Mouse (Mus musculus): Measurements from ENCODE around the gene Rnf113a1. TPM values are rescaled to one million over a fixed set of nuclear protein-coding genes. Genes with fewer than 3 reads are reported as not detected.
A peak's percentile ranks its signal among the peaks of the same experiment; 100 is the strongest.
"Not testable (repeated sequence)": the region's sequence is repeated elsewhere in the genome, so short reads cannot be mapped to it uniquely, and the experiment has no call there.

Gene Rnf113a1
- polyA plus RNA-seq, 2 experiments, result 7.7 to 10.2 TPM

GRCm38 (mm10) chrX:37161169-37161568 is 29.9 kb upstream of the Rnf113a1 start:
- 80% methylated on average over 10 of the region's 10 CpGs for WGBS
- H3K27me3 ChIP-seq (ENCODE audit: control insufficient read depth, insufficient read depth, low read length), result no peaks in the 10 kb centered on the region
- no peak for DNase-seq (ENCODE audit: low spot score)
- TF ChIP-seq POLR2A (IDR thresholded peaks at IDR 0.05; ENCODE audit: borderline replicate concordance, extremely low read depth, insufficient read depth, insufficient read length), result no peak
- no peak overlapping the region for H3K4me2 ChIP-seq (replicated peaks; ENCODE audit: low read depth, low read length, severe bottlenecking)
- no peaks in the 10 kb centered on the region for H3K9me3 ChIP-seq (ENCODE audit: control insufficient read depth, low read length)
- H3K36me3 ChIP-seq (ENCODE audit: control insufficient read depth, insufficient read depth, low read length), result no peaks in the 10 kb centered on the region
- no peak overlapping the region for H3K4me3 ChIP-seq (replicated peaks; ENCODE audit: low read length)
- no peak overlapping the region for H3K9ac ChIP-seq (ENCODE audit: low read depth, low read length, severe bottlenecking)
- no peaks in the 10 kb centered on the region for H3K4me1 ChIP-seq (ENCODE audit: control insufficient read depth, insufficient read depth, low read length)
- no peak overlapping the region for H3K27ac ChIP-seq (replicated peaks; ENCODE audit: low read depth, low read length)
- no peak for ATAC-seq (ENCODE audit: low FRiP score, low read depth)

DNA sequence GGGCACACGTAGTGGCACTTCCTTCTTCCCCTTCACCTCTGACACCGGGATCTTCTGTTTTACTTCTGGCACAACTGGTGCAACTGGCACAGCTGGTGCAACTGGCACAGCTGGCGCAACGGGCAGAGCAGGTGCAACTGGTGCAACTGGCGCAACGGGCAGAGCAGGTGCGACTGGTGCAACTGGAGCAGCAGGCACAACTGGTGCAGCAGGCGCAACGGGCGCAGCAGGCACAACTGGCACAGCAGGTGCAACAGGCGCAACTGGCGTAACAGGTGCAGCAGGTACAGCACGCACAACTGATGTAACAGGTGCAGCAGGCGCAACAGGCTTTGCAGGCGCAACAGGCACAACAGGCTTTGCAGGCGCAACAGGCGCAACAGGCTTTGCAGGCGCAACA is 27.9 kb upstream of the Rnf113a1 start:
- Histone ChIP-seq H3K4me2 (replicated peaks; ENCODE audit: low read depth, low read length, severe bottlenecking) (no peak overlapping the region), H3K36me3 (ENCODE audit: control insufficient read depth, insufficient read depth, low read length) (no peaks in the 10 kb centered on the region), H3K27me3 (ENCODE audit: control insufficient read depth, insufficient read depth, low read length) (no peaks in the 10 kb centered on the region), H3K4me1 (ENCODE audit: control insufficient read depth, insufficient read depth, low read length) (no peaks in the 10 kb centered on the region), H3K4me3 (replicated peaks; ENCODE audit: low read length) (no peak overlapping the region), H3K9ac (ENCODE audit: low read depth, low read length, severe bottlenecking) (no peak overlapping the region), H3K27ac (replicated peaks; ENCODE audit: low read depth, low read length) (no peak overlapping the region), H3K9me3 (ENCODE audit: control insufficient read depth, low read length) (no peaks in the 10 kb centered on the region)
- TF ChIP-seq POLR2A (IDR thresholded peaks at IDR 0.05; ENCODE audit: borderline replicate concordance, extremely low read depth, insufficient read depth, insufficient read length), result no peak
- ATAC-seq (ENCODE audit: low FRiP score, low read depth), result no peak
- WGBS, result 75% methylated on average over 18 of the region's 18 CpGs
- no peak for DNase-seq (ENCODE audit: low spot score)

DNA sequence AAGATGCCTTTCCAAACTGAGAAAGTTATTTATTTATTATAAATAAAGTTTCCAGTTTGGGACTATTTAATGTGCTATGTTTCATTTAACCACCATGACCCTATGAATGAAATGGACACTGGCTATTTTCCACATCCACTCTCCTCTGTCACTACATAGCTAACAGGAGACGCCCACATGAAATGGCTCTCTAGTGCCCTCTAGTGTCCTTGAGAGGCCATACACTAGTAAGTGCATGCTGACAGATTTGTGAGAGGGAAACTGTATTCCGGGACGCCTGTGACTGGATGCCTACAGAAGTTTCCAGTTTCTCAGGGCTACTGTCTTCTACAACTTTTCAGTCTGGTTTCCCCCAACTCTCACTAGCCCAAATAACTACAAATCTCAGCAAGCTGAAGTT is 24.0 kb upstream of the Rnf113a1 start:
- no peak for ATAC-seq (ENCODE audit: low FRiP score, low read depth)
- H3K27ac ChIP-seq (replicated peaks; ENCODE audit: low read depth, low read length), result no peak overlapping the region
- no peak overlapping the region for H3K4me2 ChIP-seq (replicated peaks; ENCODE audit: low read depth, low read length, severe bottlenecking)
- no peaks in the 10 kb centered on the region for H3K36me3 ChIP-seq (ENCODE audit: control insufficient read depth, insufficient read depth, low read length)
- no peaks in the 10 kb centered on the region for H3K4me1 ChIP-seq (ENCODE audit: control insufficient read depth, insufficient read depth, low read length)
- H3K9ac ChIP-seq (ENCODE audit: low read depth, low read length, severe bottlenecking), result no peak overlapping the region
- WGBS, result 33% methylated on average over 3 of the region's 3 CpGs
- H3K4me3 ChIP-seq (replicated peaks; ENCODE audit: low read length), result no peak overlapping the region
- H3K27me3 ChIP-seq (ENCODE audit: control insufficient read depth, insufficient read depth, low read length), result no peaks in the 10 kb centered on the region
- no peaks in the 10 kb centered on the region for H3K9me3 ChIP-seq (ENCODE audit: control insufficient read depth, low read length)
- peak; percentile 16 for DNase-seq (ENCODE audit: low spot score)
- TF ChIP-seq POLR2A (IDR thresholded peaks at IDR 0.05; ENCODE audit: borderline replicate concordance, extremely low read depth, insufficient read depth, insufficient read length), result no peak

GRCm38 (mm10) chrX:37168742-37169141 is 22.3 kb upstream of the Rnf113a1 start, which contains the start of gene Akap14:
TSS of gene Akap14 (minus strand) at chrX:37168842.
- Histone ChIP-seq H3K27me3 (ENCODE audit: control insufficient read depth, insufficient read depth, low read length) (no peaks in the 10 kb centered on the region), H3K27ac (replicated peaks; ENCODE audit: low read depth, low read length) (no peak within 1 kb of the TSS), H3K4me1 (ENCODE audit: control insufficient read depth, insufficient read depth, low read length) (no peaks in the 10 kb centered on the region), H3K4me3 (replicated peaks; ENCODE audit: low read length) (no peak within 1 kb of the TSS), H3K9me3 (ENCODE audit: control insufficient read depth, low read length) (no peaks in the 10 kb centered on the region), H3K36me3 (ENCODE audit: control insufficient read depth, insufficient read depth, low read length) (no peaks in the 10 kb centered on the region), H3K9ac (ENCODE audit: low read depth, low read length, severe bottlenecking) (no peak within 1 kb of the TSS), H3K4me2 (replicated peaks; ENCODE audit: low read depth, low read length, severe bottlenecking) (no peak within 1 kb of the TSS)
- no peak for ATAC-seq (ENCODE audit: low FRiP score, low read depth)
- 59% methylated on average over 5 of the region's 5 CpGs for WGBS
- DNase-seq (ENCODE audit: low spot score), result no peak
- TF ChIP-seq POLR2A (IDR thresholded peaks at IDR 0.05; ENCODE audit: borderline replicate concordance, extremely low read depth, insufficient read depth, insufficient read length), result no peak

GRCm38 (mm10) chrX:37184401-37184800 is 6.6 kb upstream of the Rnf113a1 start:
- not testable (repeated sequence) for H3K27me3 ChIP-seq (ENCODE audit: control insufficient read depth, insufficient read depth, low read length); H3K4me3 ChIP-seq (replicated peaks; ENCODE audit: low read length); H3K27ac ChIP-seq (replicated peaks; ENCODE audit: low read depth, low read length); H3K4me2 ChIP-seq (replicated peaks; ENCODE audit: low read depth, low read length, severe bottlenecking); H3K9me3 ChIP-seq (ENCODE audit: control insufficient read depth, low read length); H3K36me3 ChIP-seq (ENCODE audit: control insufficient read depth, insufficient read depth, low read length); H3K9ac ChIP-seq (ENCODE audit: low read depth, low read length, severe bottlenecking); H3K4me1 ChIP-seq (ENCODE audit: control insufficient read depth, insufficient read depth, low read length); DNase-seq (ENCODE audit: low spot score); ATAC-seq (ENCODE audit: low FRiP score, low read depth)
- WGBS, result 75% methylated on average over 8 of the region's 8 CpGs

GRCm38 (mm10) chrX:37190755-37191104 is 315 bp upstream of the Rnf113a1 start:
- H3K4me2 ChIP-seq (replicated peaks; ENCODE audit: low read depth, low read length, severe bottlenecking), result peak overlapping the region; percentile 51
- DNase-seq (ENCODE audit: low spot score), result no peak
- no peaks in the 10 kb centered on the region for H3K9me3 ChIP-seq (ENCODE audit: control insufficient read depth, low read length)
- no peaks in the 10 kb centered on the region for H3K27me3 ChIP-seq (ENCODE audit: control insufficient read depth, insufficient read depth, low read length)
- H3K4me1 ChIP-seq (ENCODE audit: control insufficient read depth, insufficient read depth, low read length), result no peaks in the 10 kb centered on the region
- H3K36me3 ChIP-seq (ENCODE audit: control insufficient read depth, insufficient read depth, low read length), result no peaks in the 10 kb centered on the region; the same call in 1 of the 2 replicates
- no peak overlapping the region for H3K27ac ChIP-seq (replicated peaks; ENCODE audit: low read depth, low read length)
- 35% methylated on average over 17 of the region's 20 CpGs for WGBS
- ATAC-seq (ENCODE audit: low FRiP score, low read depth), result peak; percentile 38; the same call in 1 of the 2 replicates
- H3K4me3 ChIP-seq (replicated peaks; ENCODE audit: low read length), result peak overlapping the region; percentile 50
- H3K9ac ChIP-seq (ENCODE audit: low read depth, low read length, severe bottlenecking), result peak overlapping the region; percentile 58
- no peak for TF ChIP-seq POLR2A (IDR thresholded peaks at IDR 0.05; ENCODE audit: borderline replicate concordance, extremely low read depth, insufficient read depth, insufficient read length)
